Mouse (Mus musculus): ENCODE results near the gene Wnt10a.

- TF ChIP-seq CTCF (IDR thresholded peaks at IDR 0.05; ENCODE audit: low read depth) (no peak), EP300 (IDR thresholded peaks at IDR 0.05; ENCODE audit: low read depth) (no peak)
Observed at GRCm38 (mm10) chr1:74771931-74772620, 19.2 kb upstream of the Wnt10a start.
